Mouse (Mus musculus) neural tube, embryonic 13.5 days (tissue): Measurements from ENCODE around the gene Tmem220. TPM values are rescaled to one million over a fixed set of nuclear protein-coding genes. Genes with fewer than 3 reads are reported as not detected.

Experiments used
- polyA plus RNA-seq: library from polyadenylated mRNA; unstranded; fragments of >200 nt; fragmentation: Nextera tagmentation; extraction: Ambion mirVana; gene quantifications from 2 replicates; pipeline ENCODE4 v1.2.1, GENCODE M21; 2015

The Tmem220 gene
- polyA plus RNA-seq, 1 experiment from 2014 or later = 0.87 TPM

Other genes with a start within 250 kb of the Tmem220 start
- 43.0 and 62.5 TPM in 2 replicates for gene Pirt, start 113.2 kb upstream of the Tmem220 start, polyA plus RNA-seq
- gene Tmem238l, start 68.5 kb upstream of the Tmem220 start, polyA plus RNA-seq = not detected in 2 replicates
- gene Adprm, start 27.4 kb downstream of the Tmem220 start, polyA plus RNA-seq = 38.0 and 41.3 TPM in 2 replicates
- 14.2 and 15.4 TPM in 2 replicates for gene Sco1, start 27.5 kb downstream of the Tmem220 start, polyA plus RNA-seq
- gene Myh3, start 53.1 kb downstream of the Tmem220 start, polyA plus RNA-seq = 3.7 and 11.5 TPM in 2 replicates
- 0.08 TPM in 1 of 2 replicates, not detected in the other for gene Myh2, start 145.9 kb downstream of the Tmem220 start, polyA plus RNA-seq
- 0.10 TPM in 1 of 2 replicates, not detected in the other for gene Myh1, start 174.9 kb downstream of the Tmem220 start, polyA plus RNA-seq
- gene Myh4, start 212.9 kb downstream of the Tmem220 start, polyA plus RNA-seq = not detected in 2 replicates